Mouse (Mus musculus) kidney, adult 9 months (tissue): Measurements from ENCODE around the gene Stat5a.

Experiments
- DNase-seq: peaks from one replicate; pipeline ENCODE4 v3.0.0; 2022

Stat5a gene

DNA sequence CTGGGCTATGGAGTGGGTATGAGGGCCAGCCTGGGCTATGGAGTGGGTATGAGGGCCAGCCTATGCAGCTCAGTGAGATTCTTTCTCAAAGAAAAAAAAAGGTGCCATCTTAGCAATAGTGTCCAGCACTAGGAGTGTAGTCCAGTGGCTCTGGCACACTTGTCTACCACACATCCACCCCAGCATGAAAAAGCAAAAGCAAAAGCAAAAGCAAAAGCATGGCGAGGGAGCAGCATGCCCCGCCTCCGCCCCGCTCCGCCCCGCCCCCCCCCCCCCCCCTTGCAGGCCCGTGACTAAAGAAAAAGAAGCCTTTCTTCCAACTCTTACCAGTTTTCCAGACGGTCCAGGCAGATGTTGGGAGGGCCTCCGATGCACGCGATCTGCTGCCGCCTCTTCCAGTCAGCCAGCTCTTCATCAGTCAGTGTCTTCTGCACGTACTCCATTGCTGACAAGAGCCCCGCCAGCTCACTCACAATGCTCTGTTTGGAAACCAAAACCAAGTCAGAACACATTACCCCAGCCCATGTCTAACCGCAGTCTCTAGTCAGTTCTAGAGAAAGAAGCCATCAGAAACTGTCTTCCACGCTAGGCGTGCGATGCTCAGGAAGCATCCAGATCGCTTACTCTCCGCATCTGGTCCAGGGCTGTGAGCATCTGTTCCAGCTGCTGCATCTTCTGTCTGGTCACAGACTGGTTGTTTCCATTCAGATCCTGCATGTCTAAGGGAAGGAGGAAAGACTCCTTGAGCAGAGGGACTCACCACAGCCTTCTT lies 45.6 kb downstream of the Stat5a start:
- no peak for DNase-seq

DNA sequence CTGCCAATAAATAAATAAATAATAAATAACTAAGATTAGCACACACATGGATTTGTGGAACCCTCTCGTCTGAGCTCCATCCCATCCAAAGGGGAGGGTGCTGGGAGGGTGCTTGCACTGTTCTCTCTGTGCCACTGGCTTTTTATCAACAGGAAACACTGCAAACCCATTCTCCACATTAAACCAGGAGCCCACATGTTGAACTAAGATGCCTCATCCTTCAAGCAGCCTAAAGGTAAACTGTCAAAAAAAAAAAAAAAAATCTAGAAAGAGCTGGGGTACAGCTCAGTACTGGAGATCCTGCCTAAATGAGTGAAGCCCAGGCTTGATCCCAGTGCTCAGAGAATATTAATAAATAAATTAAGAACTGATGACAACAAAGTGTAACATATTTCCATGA lies 46.8 kb downstream of the Stat5a start:
- no peak for DNase-seq

- no peak for DNase-seq
Observed at GRCm38 (mm10) chr11:100906885-100907284, 47.7 kb downstream of the Stat5a start.

DNA sequence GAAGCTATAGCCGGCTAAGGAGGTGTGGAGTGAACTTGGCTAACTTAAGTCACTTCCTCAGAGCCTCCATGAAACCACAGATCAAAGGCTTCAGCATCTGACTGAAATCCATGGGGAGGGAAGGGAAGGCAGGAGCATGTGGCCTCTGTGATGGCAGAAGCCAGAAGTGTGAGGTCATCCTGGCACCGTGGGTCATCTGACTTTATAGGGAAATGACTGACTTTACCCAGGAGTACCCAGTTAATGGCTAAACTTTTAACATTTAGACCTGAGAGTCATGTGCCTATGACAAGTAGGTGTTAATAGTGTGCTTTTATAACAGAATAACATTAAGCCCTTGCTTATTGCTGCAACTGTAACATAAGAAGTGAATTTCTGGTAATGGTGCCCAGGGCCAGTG lies 49.0 kb downstream of the Stat5a start:
- DNase-seq = peak; percentile 73

DNA sequence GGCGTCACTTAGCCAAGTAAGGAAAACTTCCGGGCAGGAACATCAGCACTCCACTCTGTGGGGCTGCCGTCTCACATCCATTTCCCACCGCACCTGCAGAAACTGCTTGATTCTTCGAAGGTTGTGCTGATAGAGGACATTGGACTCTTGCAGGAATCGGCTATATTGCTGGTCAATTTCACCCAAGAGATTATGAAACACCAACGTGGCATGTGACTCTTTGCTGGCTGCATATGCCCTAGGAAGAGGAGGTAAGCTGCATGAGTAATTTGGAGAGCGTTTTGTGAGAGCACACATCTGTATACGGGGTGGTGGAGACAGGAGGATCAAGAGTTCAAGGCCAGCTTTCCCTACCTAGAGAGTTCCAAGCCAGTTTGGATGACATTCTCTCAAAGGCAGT lies 49.4 kb downstream of the Stat5a start:
- DNase-seq = peak; percentile 23

DNA sequence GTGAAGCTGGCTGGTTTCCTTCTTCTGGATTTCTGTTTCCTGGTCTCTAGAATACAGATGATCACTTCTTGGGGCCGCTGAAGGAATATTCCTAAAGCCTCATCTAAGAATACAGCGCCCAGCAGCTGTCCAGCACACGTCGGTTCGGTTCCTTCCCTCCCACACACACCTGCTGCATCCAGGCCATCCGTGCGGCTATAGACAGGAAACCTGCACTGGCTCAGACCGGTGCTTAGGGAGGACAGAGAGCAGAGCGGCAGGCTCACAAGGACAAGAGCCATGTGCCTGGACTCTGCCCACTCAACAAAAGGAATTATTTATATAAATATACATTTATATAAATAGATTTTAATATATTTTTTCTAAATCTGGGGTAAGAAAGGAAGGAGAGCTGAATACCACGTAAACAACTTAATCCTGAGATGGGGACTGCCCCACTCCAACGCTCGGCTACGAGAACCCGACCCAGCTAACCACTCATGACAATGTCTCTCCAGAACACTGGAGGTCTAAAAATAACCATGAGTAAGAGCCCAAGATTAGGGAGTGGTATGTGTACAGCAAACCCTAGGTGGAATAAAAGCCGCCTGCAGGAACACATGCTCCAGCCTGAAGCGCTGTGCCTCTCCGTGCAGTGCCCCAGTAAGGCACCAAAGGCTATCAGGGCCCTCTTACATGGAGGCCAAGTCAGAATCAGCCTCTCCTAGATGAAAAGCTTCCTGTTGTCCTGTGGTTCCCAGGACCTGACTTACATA lies 53.4 kb downstream of the Stat5a start:
- DNase-seq = no peak

DNA sequence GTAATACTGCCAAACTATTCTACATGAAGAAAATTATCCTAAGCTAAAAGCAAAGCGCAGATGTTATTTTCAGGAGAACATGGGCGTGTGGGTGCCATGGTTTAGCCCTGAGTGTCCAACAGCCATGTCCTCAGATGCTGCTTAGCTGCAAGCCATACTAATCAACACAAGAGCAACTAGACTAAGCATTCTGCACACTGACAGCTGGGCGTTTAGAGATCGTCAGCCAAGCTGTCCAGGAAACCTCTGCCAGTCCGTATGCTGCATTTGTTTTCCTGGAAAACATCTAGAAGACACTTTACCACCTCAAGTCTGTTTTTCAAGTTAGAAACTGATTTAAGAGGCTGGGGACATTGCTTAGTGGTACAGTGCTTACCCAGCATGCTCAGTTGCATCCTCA lies 55.3 kb downstream of the Stat5a start:
- no peak for DNase-seq

DNA sequence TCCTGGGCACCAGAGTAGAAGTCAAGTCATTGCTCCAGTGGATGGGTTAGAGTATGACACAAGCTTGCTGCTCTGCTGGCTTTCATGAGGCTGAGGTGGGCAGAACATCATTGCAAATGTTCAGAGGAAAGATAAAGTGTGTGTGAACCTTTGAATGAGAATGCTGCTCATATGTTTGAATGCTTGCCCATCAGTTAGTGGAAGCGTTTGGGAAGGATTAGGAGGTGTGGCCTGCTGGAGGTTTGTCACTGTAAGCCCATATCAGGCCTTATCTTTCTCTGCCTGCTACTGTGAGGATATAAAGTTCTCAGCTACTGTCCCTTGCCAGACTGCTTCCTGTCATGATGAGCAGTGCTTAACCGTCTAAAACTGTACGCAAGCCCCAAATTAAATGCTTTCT lies 55.9 kb downstream of the Stat5a start:
- no peak for DNase-seq

GRCm38 (mm10) chr11:100916432-100916971 lies 57.4 kb downstream of the Stat5a start:
- DNase-seq = no peak

GRCm38 (mm10) chr11:100918007-100918406 lies 58.9 kb downstream of the Stat5a start:
- no peak for DNase-seq

DNA sequence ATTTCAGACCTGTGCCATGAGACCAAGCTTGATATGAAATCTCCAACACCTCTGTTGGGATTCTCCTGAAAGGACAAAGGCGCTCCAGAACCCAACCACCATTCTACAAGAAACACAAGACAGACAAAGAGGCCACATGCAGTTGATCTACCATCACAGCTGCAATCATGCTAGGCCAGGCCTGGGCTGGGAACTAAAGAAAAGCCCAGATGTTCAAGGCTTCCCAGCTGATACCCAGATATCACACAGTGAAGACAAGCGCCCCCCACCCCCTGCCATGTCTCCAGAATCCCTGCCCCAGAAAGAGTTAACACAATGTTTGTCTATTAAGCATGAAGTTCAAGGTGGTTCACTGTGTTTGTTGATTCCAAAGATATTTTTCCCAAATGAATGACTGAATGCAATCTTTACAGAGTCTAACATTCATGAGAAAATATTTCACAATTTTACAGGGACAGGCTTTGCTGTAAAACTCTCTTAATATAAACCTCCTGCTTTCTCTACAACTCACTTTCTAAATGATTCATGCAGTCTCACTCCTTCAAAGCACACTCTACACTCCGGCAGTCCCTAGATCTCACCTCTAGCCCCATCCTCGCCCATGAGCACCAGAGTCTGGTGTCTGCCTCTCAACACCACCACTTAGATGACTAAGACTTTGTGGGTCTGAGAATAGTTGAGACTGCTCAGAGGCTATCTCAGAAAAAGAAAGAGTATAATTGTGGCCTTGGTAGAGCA lies 61.9 kb downstream of the Stat5a start:
- no peak for DNase-seq

DNA sequence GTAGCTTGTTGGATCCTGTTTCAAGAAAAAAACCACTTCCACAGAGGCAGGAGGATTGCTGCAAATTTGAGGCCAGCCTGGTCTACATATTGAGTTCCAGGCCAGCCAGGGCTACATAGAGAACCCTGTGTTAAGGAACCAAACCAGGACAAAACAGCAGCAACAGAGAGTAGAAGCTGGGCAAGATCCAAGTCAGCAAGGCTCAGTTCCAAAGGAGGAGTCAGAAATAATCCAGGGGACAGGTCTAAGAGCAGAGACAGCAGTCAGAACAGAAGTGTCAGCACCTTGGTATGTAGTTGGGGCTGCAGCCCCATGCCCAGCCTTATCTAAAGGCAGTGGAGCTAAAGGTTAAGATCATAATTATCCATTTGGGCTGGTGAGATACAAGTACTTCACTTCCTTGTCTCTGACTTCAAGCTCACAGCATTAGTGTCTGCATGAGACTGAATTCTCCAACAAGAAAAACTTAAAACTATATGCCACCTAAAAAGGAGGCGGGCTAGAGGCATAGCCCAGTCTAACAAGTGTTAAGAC lies 65.3 kb downstream of the Stat5a start:
- DNase-seq = no peak

DNA sequence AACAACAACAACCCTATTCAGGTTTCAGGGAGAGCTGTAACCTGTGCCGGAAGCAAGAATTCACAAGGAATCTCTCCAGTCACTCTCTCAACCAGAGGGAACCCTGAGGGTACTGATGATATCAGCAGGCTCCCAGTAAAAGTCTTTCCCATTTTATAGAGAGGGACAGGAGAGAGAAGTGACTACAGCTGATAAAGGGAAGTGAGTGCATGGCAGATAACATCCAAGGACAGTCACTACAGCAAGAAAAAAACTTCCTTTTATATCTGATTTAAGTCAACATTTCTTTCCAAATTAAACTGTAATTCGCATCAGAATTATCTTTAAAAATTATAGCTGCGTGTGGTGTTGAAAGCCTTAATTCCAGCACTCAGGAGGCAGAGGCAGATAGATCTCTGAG lies 68.2 kb downstream of the Stat5a start:
- DNase-seq = no peak

DNA sequence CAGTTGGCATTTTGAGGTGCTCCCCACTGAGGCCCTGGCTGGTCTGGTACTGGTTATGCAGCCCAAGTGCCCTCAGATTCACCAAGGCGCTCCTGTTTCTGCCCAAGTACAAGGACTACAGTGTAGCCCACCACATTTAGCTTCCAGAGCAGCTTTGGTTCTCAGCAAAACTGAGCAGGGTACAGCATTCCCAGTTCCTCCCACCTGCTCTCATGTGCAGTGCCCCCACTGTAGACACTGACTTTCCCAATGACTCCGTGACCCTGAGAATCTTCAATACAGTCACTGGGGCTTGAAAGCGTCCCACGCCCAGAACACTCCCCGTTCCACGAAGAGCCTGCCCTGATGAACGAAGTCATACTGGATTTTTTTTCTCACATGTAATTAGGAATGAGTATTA lies 71.5 kb downstream of the Stat5a start:
- no peak for DNase-seq

DNA sequence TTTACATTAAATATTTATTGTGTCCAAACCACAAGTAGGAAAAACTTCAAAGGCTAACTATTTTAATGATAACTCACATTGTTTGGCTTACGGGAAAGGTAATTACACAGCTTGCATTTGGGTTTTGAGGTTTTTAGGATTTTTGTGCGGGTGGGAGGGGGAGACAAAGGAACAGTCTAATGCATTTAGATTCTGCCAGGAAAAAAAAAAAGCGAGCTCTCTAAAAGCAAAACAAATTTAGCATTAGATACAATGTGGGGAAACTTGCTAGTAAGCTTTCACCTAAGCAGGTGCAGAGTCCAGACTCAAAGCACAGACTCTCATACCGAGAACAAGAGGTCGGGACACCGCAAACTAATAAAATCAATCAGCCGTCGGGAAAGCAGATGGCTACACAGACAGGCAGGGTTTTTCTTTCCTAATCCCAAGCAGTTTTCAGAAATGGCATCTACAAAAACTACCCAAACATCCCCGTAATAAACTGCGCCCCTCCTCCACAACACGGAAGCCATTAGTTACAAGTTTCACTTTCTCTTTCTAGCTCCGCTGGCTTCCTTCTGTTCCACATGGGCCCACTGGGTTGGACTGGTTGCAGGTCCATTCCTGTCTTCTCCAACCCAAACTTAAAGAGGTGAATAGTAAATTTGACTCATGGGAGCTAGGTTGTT lies 72.2 kb downstream of the Stat5a start:
- peak; percentile 79 for DNase-seq
